Mouse (Mus musculus) embryo, embryonic 11.5 days (tissue): ENCODE data around the gene Usp7.
A peak's percentile ranks its signal among the peaks of the same experiment; 100 is the strongest.

Source experiments
- DNase-seq: peaks from one replicate; pipeline ENCODE4 v3.0.0-alpha.2; 2012; ENCODE audit warnings: low read depth, low spot score

Usp7 gene

DNA sequence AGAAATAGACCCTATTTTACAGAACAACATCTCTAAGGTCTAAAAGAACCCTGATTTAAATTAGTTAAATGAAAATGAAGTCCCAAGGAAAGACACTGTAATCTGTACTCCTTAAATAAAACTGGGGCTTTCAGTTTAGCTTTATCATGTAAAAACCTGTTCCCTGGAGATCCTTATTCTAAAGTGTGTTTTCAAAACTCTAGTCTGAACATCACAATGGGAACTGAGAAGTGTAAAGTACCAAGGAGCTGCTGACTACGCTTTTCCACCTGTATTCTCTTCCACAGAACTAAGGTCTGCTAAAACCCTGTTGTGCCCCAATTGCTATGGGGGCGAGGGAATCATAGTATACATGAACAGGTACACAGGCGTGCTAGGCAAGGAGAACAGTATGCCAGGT lies 68.1 kb downstream of the Usp7 start:
- no peak for DNase-seq

GRCm38 (mm10) chr16:8720447-8720846 lies 71.7 kb downstream of the Usp7 start:
- DNase-seq: no peak

DNA sequence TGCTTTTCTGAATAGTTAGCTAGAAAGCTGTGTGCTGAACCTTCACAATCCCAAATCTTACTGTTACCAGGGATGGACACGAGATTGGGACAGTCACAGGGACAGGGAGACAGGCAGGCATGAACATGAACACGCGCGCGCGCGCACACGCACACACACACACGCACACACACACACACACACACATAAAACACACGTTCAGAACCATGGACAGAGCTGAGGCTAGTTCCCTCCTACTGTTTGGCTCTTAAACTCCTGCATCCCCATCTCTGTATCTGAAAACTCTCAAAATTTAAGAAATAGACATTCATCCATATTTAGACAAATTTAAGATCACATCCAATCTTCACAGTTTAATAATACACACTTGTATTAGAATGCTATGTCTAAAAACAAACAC lies 74.4 kb downstream of the Usp7 start:
- no peak for DNase-seq

DNA sequence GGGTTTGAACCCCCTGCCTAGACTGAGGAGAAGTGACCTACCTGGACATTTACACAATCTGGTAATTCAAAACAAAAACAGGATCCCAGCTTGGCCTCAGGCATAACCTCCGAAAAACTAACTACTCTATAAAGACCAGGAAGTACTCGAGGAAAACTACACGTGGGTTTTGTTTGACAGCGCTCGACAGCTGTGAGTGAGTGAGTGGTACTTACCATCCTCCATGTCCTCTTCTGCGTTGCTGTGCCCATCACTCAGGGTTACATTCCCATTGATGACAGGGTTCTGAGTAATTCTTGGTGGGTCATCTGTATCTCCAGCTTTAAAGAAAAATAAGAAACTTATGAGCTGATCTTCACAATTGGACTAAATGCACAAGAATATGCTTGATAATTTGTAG lies 75.8 kb downstream of the Usp7 start:
- DNase-seq: no peak

- DNase-seq: peak; percentile 27
These were observed 76.5 kb downstream of the Usp7 start for GRCm38 (mm10) chr16:8715513-8716080.

DNA sequence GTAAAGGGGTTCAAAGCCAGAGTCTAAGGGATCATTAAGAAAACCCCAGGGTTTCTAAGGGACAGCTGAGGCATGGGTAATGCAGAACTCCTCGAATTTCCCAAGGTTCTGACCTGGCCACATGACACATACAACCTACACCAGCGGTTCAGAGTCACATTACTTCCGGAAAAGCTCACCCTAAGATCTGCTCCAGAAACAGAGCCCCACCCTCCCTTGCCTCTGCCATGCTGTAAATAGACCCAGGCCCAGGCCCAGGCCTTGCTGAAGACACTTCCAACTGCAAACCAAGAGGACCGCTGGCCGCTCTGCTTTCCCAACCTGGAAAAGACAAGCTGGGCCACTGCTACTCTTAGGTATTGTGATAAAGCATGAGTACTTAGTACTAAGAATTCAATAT lies 77.3 kb downstream of the Usp7 start:
- DNase-seq: no peak

GRCm38 (mm10) chr16:8711998-8712397 lies 80.1 kb downstream of the Usp7 start:
- no peak for DNase-seq

- no peak for DNase-seq
These were observed 91.5 kb downstream of the Usp7 start for GRCm38 (mm10) chr16:8700586-8700985.

GRCm38 (mm10) chr16:8699556-8699955 lies 92.6 kb downstream of the Usp7 start:
- no peak for DNase-seq

DNA sequence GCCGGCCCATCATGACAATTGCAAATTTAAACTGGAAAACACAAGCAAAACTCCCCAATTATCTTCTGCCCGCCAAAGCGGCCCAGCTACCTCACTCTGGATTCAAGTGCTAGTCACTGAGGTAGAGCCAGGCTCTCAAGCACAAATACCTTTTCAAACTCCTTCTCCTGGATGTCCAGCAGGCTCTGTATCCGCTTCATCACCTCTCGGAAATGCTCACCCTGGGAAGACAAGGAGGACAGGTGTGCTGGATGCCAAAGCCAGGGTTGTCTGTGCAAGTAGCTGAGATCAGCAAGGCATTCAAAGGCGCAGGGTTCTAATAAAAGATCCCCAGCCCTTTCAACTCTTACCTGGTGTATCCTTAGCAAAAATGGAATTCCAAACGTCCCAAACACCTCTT lies 100.9 kb downstream of the Usp7 start:
- no peak for DNase-seq

- DNase-seq: no peak
These were observed 102.0 kb downstream of the Usp7 start for GRCm38 (mm10) chr16:8689979-8690656.

DNA sequence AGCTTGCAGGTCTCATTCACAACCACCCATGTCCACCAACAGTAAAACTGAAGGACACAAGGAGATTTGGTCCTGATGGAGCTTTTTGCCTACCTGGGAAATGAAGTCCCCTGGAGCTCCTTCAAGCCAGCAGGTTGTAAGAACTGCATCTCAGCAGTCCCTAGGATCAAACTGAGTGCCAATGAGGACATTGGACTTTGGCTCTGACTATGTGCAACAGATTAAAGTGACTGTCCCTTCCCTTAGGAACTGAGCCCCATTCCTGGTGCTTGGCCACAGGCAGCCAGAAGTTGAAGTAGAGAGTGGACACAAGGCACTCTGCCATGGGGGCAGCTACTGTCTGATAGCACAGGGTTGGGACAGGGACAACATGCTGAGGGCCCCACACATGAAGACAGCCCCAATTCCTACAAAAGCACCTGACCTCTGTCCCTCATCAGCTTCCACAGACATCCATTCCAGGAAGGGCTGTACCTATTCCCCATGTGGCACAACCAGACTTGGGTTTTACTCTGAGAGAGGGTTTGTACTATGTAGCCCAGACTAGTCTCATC lies 104.5 kb downstream of the Usp7 start:
- no peak for DNase-seq

GRCm38 (mm10) chr16:8686871-8687535 lies 105.1 kb downstream of the Usp7 start:
- no peak for DNase-seq

DNA sequence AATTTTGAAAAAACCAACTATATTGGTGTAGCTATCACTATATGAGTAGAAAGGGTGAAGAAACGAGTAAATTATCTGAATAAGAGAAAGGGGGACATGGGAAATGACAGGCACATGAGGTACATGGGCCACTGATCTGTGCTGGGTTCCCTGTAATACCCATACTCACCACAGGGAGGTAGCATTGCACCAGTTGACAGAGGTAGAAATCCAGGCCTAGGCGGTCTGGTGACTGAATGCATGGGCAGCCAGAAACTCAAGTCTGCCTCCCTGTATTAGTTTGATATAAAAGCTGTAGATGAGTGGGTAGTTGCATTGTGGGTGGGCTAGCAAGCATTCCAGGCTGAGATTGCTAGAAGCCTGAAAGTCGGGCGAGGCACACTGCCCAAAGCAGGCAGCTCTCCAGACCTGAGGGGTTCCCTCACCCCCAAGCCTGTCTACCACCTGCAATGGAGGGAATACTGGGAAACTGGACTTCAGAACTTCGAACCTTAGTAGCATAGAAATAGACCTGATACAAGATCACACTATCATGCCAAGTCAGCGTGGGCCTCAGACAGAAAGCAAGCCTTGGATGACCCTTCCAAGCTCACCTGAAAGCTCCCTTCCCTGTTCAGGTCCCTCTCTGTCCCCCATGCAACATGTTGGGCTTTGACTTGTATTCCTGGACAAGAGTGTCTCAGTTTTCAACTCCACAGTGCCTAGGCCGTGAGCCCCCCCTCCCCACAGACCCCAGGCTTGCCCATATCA lies 105.8 kb downstream of the Usp7 start:
- peak; percentile 57 for DNase-seq

DNA sequence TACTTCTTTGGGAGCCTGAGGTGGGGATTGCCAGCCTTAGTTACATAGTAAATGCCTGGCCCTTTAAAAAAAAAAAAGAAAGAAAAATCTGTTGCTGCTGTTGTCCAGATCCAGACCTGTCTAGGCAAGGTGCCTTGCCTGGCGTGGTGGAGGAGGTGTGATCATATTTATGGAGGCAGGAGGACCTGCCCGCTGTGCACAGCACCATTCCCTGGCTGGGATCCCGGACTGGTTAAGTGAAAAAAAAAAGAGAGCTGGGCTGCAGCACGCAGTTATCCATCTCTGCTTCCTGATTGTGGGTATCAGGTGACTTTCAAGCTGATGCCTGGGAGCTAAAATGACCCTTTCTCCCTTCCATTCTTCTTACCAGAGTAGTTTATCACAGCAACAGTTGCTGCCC lies 107.0 kb downstream of the Usp7 start:
- DNase-seq: no peak

DNA sequence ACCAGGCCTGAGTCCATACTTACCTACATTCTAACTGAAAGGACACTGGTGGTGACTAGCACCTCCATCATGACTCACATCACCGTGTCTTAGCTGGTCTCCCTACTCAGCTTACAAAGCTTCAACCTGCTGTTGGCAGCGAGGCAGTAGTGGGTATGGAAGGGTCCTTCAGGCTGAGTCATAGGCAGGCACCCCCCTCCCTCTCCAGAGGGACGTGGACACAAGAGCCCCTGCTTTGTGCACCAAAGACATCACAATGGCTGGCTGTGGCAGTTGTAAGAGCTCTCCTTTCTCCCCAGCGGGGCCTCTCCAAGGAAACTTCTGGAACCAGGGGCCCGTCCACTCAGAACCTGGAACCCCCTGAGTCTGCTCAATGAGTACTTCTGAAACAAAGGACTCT lies 111.6 kb downstream of the Usp7 start, which contains the start of gene Gm5767:
Gm5767 (plus strand) TSS at position 301 of the 400 bp plus-strand sequence.
- DNase-seq: no peak

- DNase-seq: no peak
These were observed 112.3 kb downstream of the Usp7 start for GRCm38 (mm10) chr16:8679780-8680179.

DNA sequence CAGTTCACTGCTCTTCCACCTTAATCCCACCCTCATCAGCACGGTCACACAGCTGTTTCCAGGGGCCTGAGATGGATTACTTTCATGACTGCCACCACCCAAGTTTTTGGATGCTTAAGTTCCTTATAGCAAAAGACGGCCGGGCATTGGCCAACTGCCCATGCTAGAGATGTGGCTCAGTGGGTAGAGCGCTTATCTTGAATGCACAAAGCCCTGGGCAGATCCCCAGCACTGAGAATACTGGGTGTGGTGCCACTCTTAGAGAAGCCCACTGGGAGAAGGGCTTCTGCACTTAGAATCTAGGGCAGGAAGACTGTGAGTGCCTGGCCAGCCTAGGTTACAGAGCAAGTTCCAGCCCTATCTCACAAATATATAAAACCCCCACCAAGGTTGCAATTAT lies 113.4 kb downstream of the Usp7 start:
- DNase-seq: no peak

- DNase-seq: no peak
These were observed 114.1 kb downstream of the Usp7 start for GRCm38 (mm10) chr16:8678035-8678434.

DNA sequence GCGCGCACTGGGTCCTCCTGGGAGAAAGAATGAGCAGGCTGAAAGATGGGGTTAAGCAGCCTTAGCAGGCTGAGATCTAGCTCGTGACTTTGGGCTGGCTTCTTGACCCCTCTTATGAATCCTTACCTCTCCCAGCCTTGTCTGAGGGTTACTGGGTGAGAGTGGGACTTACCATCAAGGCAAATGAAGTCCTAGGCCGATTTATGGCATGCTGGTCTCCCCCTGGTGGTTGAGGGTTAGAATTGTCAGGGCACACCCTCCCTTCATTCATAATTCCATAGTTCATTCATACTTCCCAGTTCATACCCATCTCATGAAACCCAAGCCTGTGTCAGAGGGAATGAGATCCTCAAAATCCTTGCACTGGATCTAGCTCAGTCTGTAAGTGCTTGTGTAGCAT lies 115.3 kb downstream of the Usp7 start:
- no peak for DNase-seq

- DNase-seq: no peak
These were observed 115.9 kb downstream of the Usp7 start for GRCm38 (mm10) chr16:8676228-8676627.

GRCm38 (mm10) chr16:8675559-8675958 lies 116.5 kb downstream of the Usp7 start:
- no peak for DNase-seq
